Comparison of ENCODE assay signal across 16 mouse cellular contexts in genomic region chr9:111425113-111425512, GRCm38 (mm10). TPM values are rescaled to one million over a fixed set of nuclear protein-coding genes. Genes with fewer than 3 reads are reported as not detected.
DNase-seq lines count a peak whose midpoint lies in the region; ATAC-seq and TF ChIP-seq lines count a peak whose summit lies in the region.
"Had no signal": no experiment of that assay in that cellular context is flagged by ENCODE, and none has a peak within 500 bp of the region (broad histone marks: within the 10 kb centered on the region; RNA-seq: fewer than 3 reads in every experiment).

No protein-coding gene starts in this region.

- H3K9ac ChIP-seq in midbrain, embryonic 15.5 days, result no peak overlapping the region
- no peak overlapping the region for H3K9ac ChIP-seq in neural tube, embryonic 15.5 days (replicated peaks)
- H3K9ac ChIP-seq: liver, embryonic 12.5 days; neural tube, embryonic 13.5 days had no signal

- DNase-seq in gastrocnemius, adult 18-20 months (ENCODE audit: low spot score), result peak; percentile 33
- no peak for DNase-seq in gastrocnemius, postnatal 4 days (ENCODE audit: low spot score in 2 of 2)
- peak; percentile 38 for DNase-seq in midbrain, embryonic 10.5 days (ENCODE audit: low spot score)
- DNase-seq in heart, postnatal 10 days, result peak; percentile 31 to 57
- DNase-seq in layer of hippocampus, adult 2 months (ENCODE audit: low spot score in 2 of 2), result no peak
- DNase-seq: adrenal gland, postnatal 25 days; kidney, postnatal 10 days; right cerebral cortex, adult 18-20 months; thymus, adult 2 months had no signal

- H3K4me2 ChIP-seq in midbrain, embryonic 15.5 days, result no peak overlapping the region
- H3K4me2 ChIP-seq in neural tube, embryonic 15.5 days, result no peak overlapping the region
- H3K4me2 ChIP-seq: liver, embryonic 12.5 days; neural tube, embryonic 13.5 days had no signal

- no peaks in the 10 kb centered on the region for H3K9me3 ChIP-seq in midbrain, embryonic 10.5 days (replicated peaks)
- H3K9me3 ChIP-seq in midbrain, embryonic 15.5 days, result no peaks in the 10 kb centered on the region
- H3K9me3 ChIP-seq in neural tube, embryonic 15.5 days (replicated peaks), result no peaks in the 10 kb centered on the region
- H3K9me3 ChIP-seq: forebrain, embryonic 10.5 days; liver, embryonic 12.5 days; neural tube, embryonic 13.5 days had no signal

- no peak for TF ChIP-seq CTCF in layer of hippocampus, adult 2 months (conservative IDR thresholded peaks at IDR 0.05)

- H3K36me3 ChIP-seq in midbrain, embryonic 10.5 days, result no peaks in the 10 kb centered on the region
- H3K36me3 ChIP-seq in midbrain, embryonic 15.5 days (replicated peaks), result no peaks in the 10 kb centered on the region
- no peaks in the 10 kb centered on the region for H3K36me3 ChIP-seq in neural tube, embryonic 15.5 days
- H3K36me3 ChIP-seq: forebrain, embryonic 10.5 days; liver, embryonic 12.5 days; neural tube, embryonic 13.5 days had no signal

- intact Hi-C loops in heart, postnatal 10 days (cut with DNase I), result loop anchor here (5.0 kb wide), 1 partner anchor 52 kb away; no protein-coding TSS in a partner anchor

- no peak for ATAC-seq in midbrain, embryonic 15.5 days (replicated peaks)
- no peak for ATAC-seq in neural tube, embryonic 15.5 days (ENCODE audit: low FRiP score)
- no peak for ATAC-seq in granulocyte monocyte progenitor cell, adult 5-6 weeks (replicated peaks; ENCODE audit: poor library complexity, severe bottlenecking)
- ATAC-seq: liver, embryonic 12.5 days had no signal

- H3K4me3 ChIP-seq in midbrain, embryonic 10.5 days, result no peak overlapping the region
- H3K4me3 ChIP-seq in midbrain, embryonic 15.5 days, result no peak overlapping the region
- H3K4me3 ChIP-seq in neural tube, embryonic 15.5 days (replicated peaks), result no peak overlapping the region
- no peak overlapping the region for H3K4me3 ChIP-seq in layer of hippocampus, adult 2 months
- H3K4me3 ChIP-seq: forebrain, embryonic 10.5 days; liver, embryonic 12.5 days; megakaryocyte, embryonic 14.5 days; neural tube, embryonic 13.5 days had no signal

- 54% methylated on average over 6 of the region's 6 CpGs for WGBS in midbrain, embryonic 10.5 days
- WGBS in midbrain, embryonic 15.5 days, result 38% methylated on average over 6 of the region's 6 CpGs
- 40% methylated on average over 6 of the region's 6 CpGs for WGBS in neural tube, embryonic 15.5 days

- no peaks in the 10 kb centered on the region for H3K27me3 ChIP-seq in midbrain, embryonic 10.5 days (ENCODE audit: low read depth, poor library complexity, severe bottlenecking)
- no peaks in the 10 kb centered on the region for H3K27me3 ChIP-seq in midbrain, embryonic 15.5 days (replicated peaks)
- no peaks in the 10 kb centered on the region for H3K27me3 ChIP-seq in neural tube, embryonic 15.5 days (replicated peaks)
- H3K27me3 ChIP-seq: liver, embryonic 12.5 days; neural tube, embryonic 13.5 days had no signal

- H3K4me1 ChIP-seq in midbrain, embryonic 10.5 days, result peaks cover 16% of the 10 kb centered on the region
- H3K4me1 ChIP-seq in midbrain, embryonic 15.5 days, result peaks cover 16% of the 10 kb centered on the region
- peaks cover 9% of the 10 kb centered on the region for H3K4me1 ChIP-seq in neural tube, embryonic 15.5 days
- H3K4me1 ChIP-seq: liver, embryonic 12.5 days; megakaryocyte, embryonic 14.5 days had no signal

- no peak overlapping the region for H3K27ac ChIP-seq in midbrain, embryonic 10.5 days (replicated peaks)
- H3K27ac ChIP-seq in midbrain, embryonic 15.5 days, result no peak overlapping the region
- H3K27ac ChIP-seq in neural tube, embryonic 15.5 days (replicated peaks), result 0 out of 2 replicates have a peak overlapping the region, but pooled peaks have one; percentile 23
- H3K27ac ChIP-seq in layer of hippocampus, adult 2 months, result no peak overlapping the region
- H3K27ac ChIP-seq: forebrain, embryonic 10.5 days; liver, embryonic 12.5 days; neural tube, embryonic 13.5 days had no signal

RNA-seq across cellular contexts. Expression of gene Dclk3, which starts 13.8 kb away (rescaled TPM):
- total RNA-seq in gastrocnemius, adult 18-20 months (2021), result under 1 TPM; 0.30 to 0.36 TPM
- 1 to 10 TPM; 1.5 to 1.7 TPM for total RNA-seq in gastrocnemius, postnatal 4 days (2021)
- 0.15 and 0.21 TPM in 2 replicates for polyA plus RNA-seq in midbrain, embryonic 10.5 days (2016; fragmentation: Nextera tagmentation; extraction: Ambion mirVana)
- 5.9 and 6.8 TPM in 2 replicates for polyA plus RNA-seq in midbrain, embryonic 15.5 days (2015; fragmentation: Nextera tagmentation; extraction: Ambion mirVana)
- under 1 TPM; 0.41 to 0.60 TPM for total RNA-seq in heart, postnatal 10 days (2021)
- 11.2 and 12.2 TPM in 2 replicates for polyA plus RNA-seq in neural tube, embryonic 15.5 days (2015; fragmentation: Nextera tagmentation; extraction: Ambion mirVana)
- not detected in 2 replicates for total RNA-seq in granulocyte monocyte progenitor cell, adult 5-6 weeks (2014; fragmentation: Nextera tagmentation)
- not detected in 2 replicates for total RNA-seq in granulocyte monocyte progenitor cell, adult 5-6 weeks (2017)
- total RNA-seq in layer of hippocampus, adult 2 months (2021), result 10 to 100 TPM; 14.4 to 19.3 TPM

Comparison
In these comparisons a context has a peak if more than half of its experiments do, and no peak if none do; other contexts are left out.
1. DNase-seq: peak in gastrocnemius, adult 18-20 months (single experiment), midbrain, embryonic 10.5 days (single experiment) and heart, postnatal 10 days (2 of 2); none in gastrocnemius, postnatal 4 days (0 of 2) and layer of hippocampus, adult 2 months (0 of 2).
2. RNA of gene Dclk3, which starts 13.8 kb away (total RNA-seq): 14.4 to 19.3 TPM in layer of hippocampus, adult 2 months; 1.5 to 1.7 TPM in gastrocnemius, postnatal 4 days, 0.41 to 0.60 TPM in heart, postnatal 10 days, 0.30 to 0.36 TPM in gastrocnemius, adult 18-20 months and not detected in granulocyte monocyte progenitor cell, adult 5-6 weeks; every median in the first group is over 4 times any median in the second.